Mouse (Mus musculus) liver, embryonic 11.5 days (tissue): ENCODE results near the gene Per3. TPM values are rescaled to one million over a fixed set of nuclear protein-coding genes. Genes with fewer than 3 reads are reported as not detected.
A peak's percentile ranks its signal among the peaks of the same experiment; 100 is the strongest.

Experiments used
- ATAC-seq: fragments of 200-750 bp; cut with Nextera tagmentation; replicated peaks from 2 replicates; pipeline ENCODE4 v1.8.0; 2017; ENCODE audit warnings: moderate number of reproducible peaks, mild to moderate bottlenecking, moderate TSS enrichment, moderate library complexity; ENCODE audit not compliant: low FRiP score
- DNase-seq: peaks from one replicate; pipeline ENCODE4 v3.0.0-alpha.2; 2017; ENCODE audit warnings: low spot score
- H3K27ac ChIP-seq: fragments of 300-500 bp; sonication (generic); 2 replicates; pipeline ENCODE4 v1.5.1; 2014; ENCODE audit warnings: mild to moderate bottlenecking, low read depth, low read length, control low read depth
- H3K27me3 ChIP-seq: fragments of 300-500 bp; sonication (generic); replicated peaks from 2 replicates; pipeline ENCODE4 v1.6.1; 2014; ENCODE audit warnings: low read length, mixed read lengths; ENCODE audit not compliant: control insufficient read depth, insufficient read depth
- H3K36me3 ChIP-seq: fragments of 300-500 bp; sonication (generic); 2 replicates; pipeline ENCODE4 v1.6.1; 2014; ENCODE audit warnings: mild to moderate bottlenecking, low read length, moderate library complexity, mixed read lengths; ENCODE audit not compliant: control insufficient read depth, insufficient read depth
- H3K4me1 ChIP-seq: fragments of 300-500 bp; sonication (generic); replicated peaks from 2 replicates; pipeline ENCODE4 v1.6.1; 2014; ENCODE audit warnings: low read length, mixed read lengths; ENCODE audit not compliant: control insufficient read depth, insufficient read depth
- H3K4me2 ChIP-seq: fragments of 300-500 bp; sonication (generic); 2 replicates; pipeline ENCODE4 v1.6.1; 2014; ENCODE audit warnings: mild to moderate bottlenecking, control low read depth, moderate library complexity
- H3K4me3 ChIP-seq: fragments of 300-500 bp; sonication (generic); 2 replicates; pipeline ENCODE4 v1.5.1; 2014; ENCODE audit warnings: low read depth, low read length, control low read depth
- H3K9ac ChIP-seq: fragments of 300-500 bp; sonication (generic); 2 replicates; pipeline ENCODE4 v1.6.1; 2014; ENCODE audit warnings: low read depth, low read length, control low read depth
- H3K9me3 ChIP-seq: fragments of 300-500 bp; sonication (generic); 2 replicates; pipeline ENCODE4 v1.6.1; 2016; ENCODE audit warnings: low read length, inconsistent platforms, mixed read lengths; ENCODE audit not compliant: control insufficient read depth
- WGBS: fragments of 180-500 bp; shearing (Covaris S2); extraction: QIAGEN DNeasy Blood & Tissue Kit; methylation state at CpG from one replicate; pipeline ENCODE4 v1.1.7; 2014; 5-methylcytosine and 5-hydroxymethylcytosine counted together
- polyA plus RNA-seq: library from polyadenylated mRNA; unstranded; fragments of >200 nt; fragmentation: Nextera tagmentation; extraction: Ambion mirVana; gene quantifications from 2 replicates; pipeline ENCODE4 v1.2.1, GENCODE M21; 2014

Per3 gene
- polyA plus RNA-seq, 1 experiment from 2014 or later = 7.7 TPM

- Histone ChIP-seq H3K36me3 (no peaks in the 10 kb centered on the region), H3K4me3 (no peak overlapping the region), H3K27me3 (no peaks in the 10 kb centered on the region), H3K4me1 (no peaks in the 10 kb centered on the region), H3K9me3 (no peaks in the 10 kb centered on the region), H3K4me2 (no peak overlapping the region), H3K27ac (no peak overlapping the region), H3K9ac (no peak overlapping the region)
- 87% methylated on average over 21 of the region's 21 CpGs for WGBS
- no peak for ATAC-seq
- DNase-seq = no peak
Observed at GRCm38 (mm10) chr4:150978156-150978910, 66.1 kb downstream of the Per3 start.

- H3K36me3 ChIP-seq = no peaks in the 10 kb centered on the region
- H3K9ac ChIP-seq = no peak overlapping the region
- H3K4me2 ChIP-seq = no peak overlapping the region
- DNase-seq (no peak), ATAC-seq (no peak)
- H3K9me3 ChIP-seq = no peaks in the 10 kb centered on the region
- no peaks in the 10 kb centered on the region for H3K27me3 ChIP-seq
- WGBS = 28% methylated on average over 1 of the region's 1 CpGs
- H3K4me1 ChIP-seq = no peaks in the 10 kb centered on the region
- no peak overlapping the region for H3K27ac ChIP-seq
- H3K4me3 ChIP-seq = no peak overlapping the region
Observed at GRCm38 (mm10) chr4:150975145-150975544, 69.3 kb downstream of the Per3 start.

GRCm38 (mm10) chr4:150973264-150973663 lies 71.2 kb downstream of the Per3 start:
- ATAC-seq (no peak), DNase-seq (no peak)
- H3K9ac ChIP-seq = no peak overlapping the region
- no peak overlapping the region for H3K4me2 ChIP-seq
- H3K36me3 ChIP-seq = no peaks in the 10 kb centered on the region
- WGBS = 79% methylated on average over 8 of the region's 8 CpGs
- no peaks in the 10 kb centered on the region for H3K4me1 ChIP-seq
- no peak overlapping the region for H3K27ac ChIP-seq
- H3K27me3 ChIP-seq = no peaks in the 10 kb centered on the region
- H3K9me3 ChIP-seq = no peaks in the 10 kb centered on the region
- H3K4me3 ChIP-seq = no peak overlapping the region

- ATAC-seq = no peak
- Histone ChIP-seq H3K27me3 (no peaks in the 10 kb centered on the region), H3K4me1 (no peaks in the 10 kb centered on the region), H3K36me3 (no peaks in the 10 kb centered on the region), H3K9me3 (no peaks in the 10 kb centered on the region), H3K4me3 (no peak overlapping the region), H3K4me2 (no peak overlapping the region), H3K9ac (no peak overlapping the region), H3K27ac (no peak overlapping the region)
- 77% methylated on average over 8 of the region's 8 CpGs for WGBS
- no peak for DNase-seq
Observed at GRCm38 (mm10) chr4:150968956-150969355, 75.5 kb downstream of the Per3 start.

- Histone ChIP-seq H3K4me2 (no peak overlapping the region), H3K9ac (no peak overlapping the region), H3K27ac (no peak overlapping the region), H3K36me3 (no peaks in the 10 kb centered on the region), H3K4me3 (no peak overlapping the region), H3K9me3 (no peaks in the 10 kb centered on the region), H3K27me3 (no peaks in the 10 kb centered on the region), H3K4me1 (no peaks in the 10 kb centered on the region)
- WGBS = 13% methylated on average over 7 of the region's 7 CpGs
- DNase-seq = peak; percentile 51
- ATAC-seq = no peak
Observed at GRCm38 (mm10) chr4:150966556-150966955, 77.9 kb downstream of the Per3 start.

- DNase-seq (no peak), ATAC-seq (no peak)
- no peaks in the 10 kb centered on the region for H3K4me1 ChIP-seq
- WGBS = 62% methylated on average over 11 of the region's 11 CpGs
- no peak overlapping the region for H3K27ac ChIP-seq
- no peak overlapping the region for H3K4me3 ChIP-seq
- no peak overlapping the region for H3K4me2 ChIP-seq
- H3K9ac ChIP-seq = no peak overlapping the region
- no peaks in the 10 kb centered on the region for H3K27me3 ChIP-seq
- no peaks in the 10 kb centered on the region for H3K9me3 ChIP-seq
- no peaks in the 10 kb centered on the region for H3K36me3 ChIP-seq
Observed at GRCm38 (mm10) chr4:150965555-150965951, 78.9 kb downstream of the Per3 start.

GRCm38 (mm10) chr4:150964635-150965554 lies 79.6 kb downstream of the Per3 start:
- Histone ChIP-seq H3K27ac (no peak overlapping the region), H3K4me2 (peak overlapping the region; percentile 70), H3K27me3 (no peaks in the 10 kb centered on the region), H3K4me3 (peak overlapping the region; percentile 31), H3K9me3 (no peaks in the 10 kb centered on the region), H3K9ac (peak overlapping the region; percentile 23; the same call in 1 of the 2 replicates), H3K4me1 (no peaks in the 10 kb centered on the region), H3K36me3 (no peaks in the 10 kb centered on the region)
- WGBS = 11% methylated on average over 25 of the region's 25 CpGs
- DNase-seq (peak; percentile 76), ATAC-seq (peak; percentile 78)

GRCm38 (mm10) chr4:150963711-150964110 lies 80.8 kb downstream of the Per3 start:
- ATAC-seq (no peak), DNase-seq (no peak)
- Histone ChIP-seq H3K4me2 (no peak overlapping the region), H3K9me3 (no peaks in the 10 kb centered on the region), H3K9ac (no peak overlapping the region), H3K4me3 (no peak overlapping the region), H3K27me3 (no peaks in the 10 kb centered on the region), H3K4me1 (no peaks in the 10 kb centered on the region), H3K36me3 (no peaks in the 10 kb centered on the region), H3K27ac (no peak overlapping the region)
- WGBS = 65% methylated on average over 2 of the region's 2 CpGs
